Mouse (Mus musculus): ENCODE measurements around the gene Wdr59. TPM values are rescaled to one million over a fixed set of nuclear protein-coding genes. Genes with fewer than 3 reads are reported as not detected.

The Wdr59 gene
- polyA plus RNA-seq, 1 experiment from 2014 or later: 3.1 TPM

DNA sequence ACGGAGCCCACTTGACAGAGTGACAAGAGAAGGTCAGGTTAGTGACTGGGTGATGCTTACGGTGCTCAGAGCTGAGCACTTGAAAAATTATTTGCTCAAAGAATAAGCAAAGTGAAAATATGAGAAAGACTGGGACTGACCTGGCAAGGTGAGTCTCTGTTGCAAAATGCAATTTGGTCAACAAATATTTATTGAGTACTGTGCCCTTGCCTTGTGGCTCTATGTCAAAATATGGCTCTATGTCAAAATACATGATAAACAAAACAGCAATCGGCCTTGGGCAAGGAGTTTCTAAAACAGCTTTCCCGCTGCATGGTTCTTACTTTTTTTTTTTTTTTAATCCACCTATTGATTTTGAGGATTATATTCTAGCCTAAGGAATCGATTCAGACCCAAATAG, 13.6 kb upstream of the Wdr59 start:
- H3K4me2 ChIP-seq (ENCODE audit: low read depth): no peak overlapping the region; the same call in 1 of the 2 replicates
- no peaks in the 10 kb centered on the region for H3K27me3 ChIP-seq (ENCODE audit: control insufficient read depth, insufficient read depth, low read length)
- 61% methylated on average over 5 of the region's 5 CpGs for WGBS
- H3K36me3 ChIP-seq (ENCODE audit: control insufficient read depth, insufficient read depth, low read length): no peaks in the 10 kb centered on the region
- peaks cover 23% of the 10 kb centered on the region for H3K4me1 ChIP-seq (ENCODE audit: control insufficient read depth, insufficient read depth, low read length)
- no peak overlapping the region for H3K9ac ChIP-seq (ENCODE audit: low read length)
- H3K9me3 ChIP-seq (ENCODE audit: control insufficient read depth, low read length): no peaks in the 10 kb centered on the region
- H3K27ac ChIP-seq (ENCODE audit: low read depth, low read length): no peak overlapping the region; the same call in 1 of the 2 replicates
- H3K4me3 ChIP-seq (ENCODE audit: low read depth, low read length): no peak overlapping the region
- no peak for DNase-seq (ENCODE audit: low spot score)
- no peak for ATAC-seq (ENCODE audit: insufficient read depth, low FRiP score, low TSS enrichment)

DNA sequence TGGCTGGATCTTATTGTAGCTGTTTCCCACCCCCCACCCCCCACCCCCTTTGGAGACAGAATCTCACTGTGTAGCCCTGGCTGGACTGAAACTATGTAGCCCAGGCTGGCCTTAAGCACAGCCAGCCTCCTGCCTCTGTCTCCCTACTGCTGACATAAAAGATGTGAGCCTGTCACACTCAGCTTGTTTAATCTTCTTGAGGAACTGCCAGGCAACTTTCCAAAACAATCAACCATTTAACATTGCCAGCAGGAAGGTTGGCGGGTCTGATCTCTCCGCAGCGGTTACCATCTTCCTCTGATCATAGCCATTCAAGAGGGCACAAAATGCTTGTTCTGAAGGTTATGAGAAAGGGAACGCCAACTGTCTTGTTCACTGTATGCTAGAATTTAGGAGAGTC, 11.6 kb upstream of the Wdr59 start:
- H3K9ac ChIP-seq (ENCODE audit: low read length): no peak overlapping the region
- H3K9me3 ChIP-seq (ENCODE audit: control insufficient read depth, low read length): no peaks in the 10 kb centered on the region
- H3K27me3 ChIP-seq (ENCODE audit: control insufficient read depth, insufficient read depth, low read length): no peaks in the 10 kb centered on the region
- H3K4me1 ChIP-seq (ENCODE audit: control insufficient read depth, insufficient read depth, low read length): peaks cover 9% of the 10 kb centered on the region
- WGBS: 72% methylated on average over 4 of the region's 4 CpGs
- no peak overlapping the region for H3K27ac ChIP-seq (ENCODE audit: low read depth, low read length)
- ATAC-seq (ENCODE audit: insufficient read depth, low FRiP score, low TSS enrichment): no peak
- no peak overlapping the region for H3K4me3 ChIP-seq (ENCODE audit: low read depth, low read length)
- no peak for DNase-seq (ENCODE audit: low spot score)
- no peak overlapping the region for H3K4me2 ChIP-seq (ENCODE audit: low read depth)
- no peaks in the 10 kb centered on the region for H3K36me3 ChIP-seq (ENCODE audit: control insufficient read depth, insufficient read depth, low read length)

DNA sequence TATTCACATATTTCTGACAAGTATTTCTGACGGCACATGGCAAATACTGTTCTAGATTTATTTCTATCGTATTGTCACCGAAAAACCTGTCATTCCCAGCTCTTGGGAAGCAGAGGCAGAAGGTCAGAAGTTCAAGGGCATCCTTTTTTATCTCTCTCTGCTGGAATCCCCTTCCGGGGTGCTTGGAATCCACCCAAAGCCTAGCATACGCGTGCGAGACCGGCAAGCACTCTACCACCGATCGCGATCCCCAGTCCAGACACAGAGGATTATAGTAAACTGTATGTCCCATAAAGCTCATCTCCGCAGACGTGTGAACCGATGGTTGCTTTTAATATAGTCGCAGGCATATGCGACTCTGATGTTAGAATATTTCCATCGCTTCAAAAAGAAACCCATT, 9.7 kb upstream of the Wdr59 start:
- no peak overlapping the region for H3K4me3 ChIP-seq (ENCODE audit: low read depth, low read length)
- no peak for ATAC-seq (ENCODE audit: insufficient read depth, low FRiP score, low TSS enrichment)
- 87% methylated on average over 17 of the region's 17 CpGs for WGBS

DNA sequence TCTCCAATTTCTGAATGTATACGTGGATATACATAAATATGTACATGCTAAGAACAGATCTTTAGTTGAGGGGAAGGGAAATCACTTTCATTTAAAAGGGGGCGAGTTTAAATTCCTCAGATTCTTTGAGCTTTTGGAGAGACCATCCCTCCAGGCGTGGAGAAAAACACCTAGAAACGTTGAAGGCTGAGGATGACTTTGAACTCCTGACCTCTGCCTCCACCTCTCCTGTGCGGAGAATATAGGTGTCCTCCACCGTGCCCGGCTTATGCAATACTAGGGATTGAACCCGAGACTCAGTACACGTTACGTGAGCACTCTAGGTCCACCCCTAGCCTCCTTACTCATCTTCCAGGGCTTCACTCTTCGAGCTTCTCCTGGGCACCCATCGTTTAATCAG, 9.3 kb upstream of the Wdr59 start:
- no peak overlapping the region for H3K4me3 ChIP-seq (ENCODE audit: low read depth, low read length)
- H3K9me3 ChIP-seq (ENCODE audit: control insufficient read depth, low read length): no peaks in the 10 kb centered on the region
- WGBS: 76% methylated on average over 12 of the region's 12 CpGs
- H3K4me2 ChIP-seq (ENCODE audit: low read depth): no peak overlapping the region
- no peak overlapping the region for H3K27ac ChIP-seq (ENCODE audit: low read depth, low read length)
- H3K27me3 ChIP-seq (ENCODE audit: control insufficient read depth, insufficient read depth, low read length): no peaks in the 10 kb centered on the region
- DNase-seq (ENCODE audit: low spot score) (no peak), ATAC-seq (ENCODE audit: insufficient read depth, low FRiP score, low TSS enrichment) (no peak)
- H3K9ac ChIP-seq (ENCODE audit: low read length): no peak overlapping the region
- no peaks in the 10 kb centered on the region for H3K36me3 ChIP-seq (ENCODE audit: control insufficient read depth, insufficient read depth, low read length)
- H3K4me1 ChIP-seq (ENCODE audit: control insufficient read depth, insufficient read depth, low read length): no peaks in the 10 kb centered on the region

More for the DNA sequence above, 9.7 kb upstream of the Wdr59 start:
- no peaks in the 10 kb centered on the region for H3K4me1 ChIP-seq (ENCODE audit: control insufficient read depth, insufficient read depth, low read length)
- no peak for DNase-seq (ENCODE audit: low spot score)
- no peak overlapping the region for H3K27ac ChIP-seq (ENCODE audit: low read depth, low read length)
- H3K36me3 ChIP-seq (ENCODE audit: control insufficient read depth, insufficient read depth, low read length): no peaks in the 10 kb centered on the region
- no peak overlapping the region for H3K4me2 ChIP-seq (ENCODE audit: low read depth)
- H3K27me3 ChIP-seq (ENCODE audit: control insufficient read depth, insufficient read depth, low read length): no peaks in the 10 kb centered on the region
- no peaks in the 10 kb centered on the region for H3K9me3 ChIP-seq (ENCODE audit: control insufficient read depth, low read length)
- no peak overlapping the region for H3K9ac ChIP-seq (ENCODE audit: low read length)

DNA sequence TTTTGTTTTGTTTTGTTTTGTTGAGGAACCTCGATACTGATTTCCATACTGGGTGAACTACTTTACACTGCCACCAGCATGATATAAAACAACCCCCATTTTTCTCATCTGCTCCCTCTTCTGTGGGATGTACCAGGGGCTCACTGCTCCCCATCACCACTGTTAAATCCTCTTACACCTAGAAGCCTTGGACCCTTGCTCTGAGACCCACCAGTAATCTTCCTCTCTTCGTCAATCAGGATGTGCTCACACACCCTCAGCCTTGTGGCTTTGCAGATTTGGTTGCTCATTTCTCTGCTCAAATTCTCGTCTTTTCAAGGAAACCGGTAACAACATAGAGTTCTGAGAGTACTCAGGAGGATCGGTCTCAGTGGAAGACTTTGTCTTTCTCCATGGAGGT, 6.2 kb upstream of the Wdr59 start:
- WGBS: 85% methylated on average over 5 of the region's 5 CpGs
- H3K4me1 ChIP-seq (ENCODE audit: control insufficient read depth, insufficient read depth, low read length): no peaks in the 10 kb centered on the region
- H3K36me3 ChIP-seq (ENCODE audit: control insufficient read depth, insufficient read depth, low read length): no peaks in the 10 kb centered on the region
- H3K27me3 ChIP-seq (ENCODE audit: control insufficient read depth, insufficient read depth, low read length): no peaks in the 10 kb centered on the region
- no peak overlapping the region for H3K27ac ChIP-seq (ENCODE audit: low read depth, low read length)
- no peak overlapping the region for H3K4me2 ChIP-seq (ENCODE audit: low read depth)
- H3K9me3 ChIP-seq (ENCODE audit: control insufficient read depth, low read length): no peaks in the 10 kb centered on the region
- no peak for ATAC-seq (ENCODE audit: insufficient read depth, low FRiP score, low TSS enrichment)
- DNase-seq (ENCODE audit: low spot score): no peak
- no peak overlapping the region for H3K9ac ChIP-seq (ENCODE audit: low read length)
- H3K4me3 ChIP-seq (ENCODE audit: low read depth, low read length): no peak overlapping the region

DNA sequence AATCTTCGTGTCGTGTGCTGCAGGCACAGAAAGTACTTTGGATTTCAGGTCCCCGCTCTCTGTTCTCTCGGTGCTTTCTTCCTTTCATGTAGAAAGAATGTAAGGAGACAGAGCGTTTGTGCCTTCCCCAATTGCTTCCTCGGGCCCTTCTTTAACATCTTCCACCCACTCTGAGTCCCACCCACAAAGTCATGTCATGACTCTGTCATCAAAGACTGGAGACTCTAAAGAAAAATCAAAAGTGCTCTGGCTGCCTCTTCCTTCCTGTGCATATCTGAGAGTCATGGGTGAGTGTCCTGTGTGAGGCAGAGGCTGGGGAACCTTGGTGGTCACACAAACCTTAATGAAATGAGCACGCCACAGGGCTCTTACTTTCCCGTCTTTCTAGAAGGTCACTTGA, 5.3 kb upstream of the Wdr59 start:
- WGBS: 74% methylated on average over 8 of the region's 8 CpGs
- ATAC-seq (ENCODE audit: insufficient read depth, low FRiP score, low TSS enrichment) (no peak), DNase-seq (ENCODE audit: low spot score) (no peak)
- H3K4me2 ChIP-seq (ENCODE audit: low read depth): no peak overlapping the region
- H3K4me3 ChIP-seq (ENCODE audit: low read depth, low read length): no peak overlapping the region
- no peak overlapping the region for H3K9ac ChIP-seq (ENCODE audit: low read length)
- no peaks in the 10 kb centered on the region for H3K4me1 ChIP-seq (ENCODE audit: control insufficient read depth, insufficient read depth, low read length)
- no peaks in the 10 kb centered on the region for H3K27me3 ChIP-seq (ENCODE audit: control insufficient read depth, insufficient read depth, low read length)
- no peak overlapping the region for H3K27ac ChIP-seq (ENCODE audit: low read depth, low read length)
- no peaks in the 10 kb centered on the region for H3K36me3 ChIP-seq (ENCODE audit: control insufficient read depth, insufficient read depth, low read length)
- H3K9me3 ChIP-seq (ENCODE audit: control insufficient read depth, low read length): no peaks in the 10 kb centered on the region

DNA sequence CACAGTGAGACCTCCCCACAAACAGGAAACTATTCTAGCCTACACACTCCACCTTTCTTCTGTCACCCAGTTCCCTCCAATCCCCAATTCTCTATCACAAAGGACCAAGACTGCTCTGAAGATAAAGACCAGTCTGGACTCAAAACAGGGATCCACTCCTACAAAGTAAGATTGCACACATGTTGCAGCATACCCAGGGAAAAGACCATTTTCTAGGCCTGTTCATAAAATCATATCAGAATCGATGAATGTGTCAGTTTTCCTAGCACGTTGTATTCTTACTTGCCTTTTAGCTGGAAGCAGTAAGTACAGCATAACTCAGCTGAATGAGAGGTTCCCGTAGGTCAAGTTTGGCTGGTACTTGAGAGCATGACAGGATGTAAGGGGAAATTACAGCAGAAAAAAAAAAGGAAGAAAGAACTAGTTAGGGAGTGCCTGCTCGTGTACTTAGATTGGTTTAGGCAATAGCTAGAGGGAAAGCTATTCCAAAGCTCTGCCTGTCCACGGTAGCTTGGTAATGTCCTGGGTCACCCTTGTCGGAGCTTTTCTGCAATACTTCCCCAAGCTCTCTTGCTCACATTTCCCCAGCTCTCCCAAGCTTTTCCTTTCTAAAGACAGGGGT, 4.6 kb upstream of the Wdr59 start:
- Histone ChIP-seq H3K9me3 (ENCODE audit: control insufficient read depth, low read length) (no peaks in the 10 kb centered on the region), H3K4me3 (ENCODE audit: low read depth, low read length) (no peak overlapping the region), H3K9ac (ENCODE audit: low read length) (no peak overlapping the region), H3K36me3 (ENCODE audit: control insufficient read depth, insufficient read depth, low read length) (no peaks in the 10 kb centered on the region), H3K4me1 (ENCODE audit: control insufficient read depth, insufficient read depth, low read length) (no peaks in the 10 kb centered on the region), H3K4me2 (ENCODE audit: low read depth) (no peak overlapping the region), H3K27me3 (ENCODE audit: control insufficient read depth, insufficient read depth, low read length) (no peaks in the 10 kb centered on the region), H3K27ac (ENCODE audit: low read depth, low read length) (no peak overlapping the region)
- ATAC-seq (ENCODE audit: insufficient read depth, low FRiP score, low TSS enrichment) (no peak), DNase-seq (ENCODE audit: low spot score) (no peak)
- 74% methylated on average over 6 of the region's 6 CpGs for WGBS

DNA sequence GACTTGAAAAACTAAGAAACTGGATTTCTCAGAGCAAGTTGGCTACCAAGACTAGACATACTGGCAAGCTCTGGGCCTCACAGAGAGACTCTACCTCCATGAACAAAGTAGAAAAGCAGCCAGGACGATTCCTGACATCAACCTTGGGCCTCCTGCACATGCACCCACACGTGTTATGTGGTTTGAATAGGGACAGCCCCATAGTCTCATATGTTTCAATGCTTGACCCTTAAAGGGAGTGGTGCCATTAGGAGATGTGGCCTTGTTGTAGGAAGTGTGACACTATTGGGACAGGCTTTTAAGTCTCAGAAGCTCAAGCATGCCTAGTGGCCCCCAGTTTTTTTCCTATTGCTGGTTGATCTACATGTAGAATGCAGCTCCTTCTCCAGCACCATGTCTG, 4.4 kb downstream of the Wdr59 start:
- no peak overlapping the region for H3K27ac ChIP-seq (ENCODE audit: low read depth, low read length)
- ATAC-seq (ENCODE audit: insufficient read depth, low FRiP score, low TSS enrichment) (no peak), DNase-seq (ENCODE audit: low spot score) (no peak)
- WGBS: 90% methylated on average over 2 of the region's 2 CpGs
- no peak overlapping the region for H3K4me3 ChIP-seq (ENCODE audit: low read depth, low read length)
- H3K27me3 ChIP-seq (ENCODE audit: control insufficient read depth, insufficient read depth, low read length): no peaks in the 10 kb centered on the region
- no peaks in the 10 kb centered on the region for H3K9me3 ChIP-seq (ENCODE audit: control insufficient read depth, low read length)
- H3K4me2 ChIP-seq (ENCODE audit: low read depth): no peak overlapping the region
- H3K4me1 ChIP-seq (ENCODE audit: control insufficient read depth, insufficient read depth, low read length): 0 out of 2 replicates have a peak, but pooled peaks cover 2% of the 10 kb centered on the region
- no peaks in the 10 kb centered on the region for H3K36me3 ChIP-seq (ENCODE audit: control insufficient read depth, insufficient read depth, low read length)
- no peak overlapping the region for H3K9ac ChIP-seq (ENCODE audit: low read length)

DNA sequence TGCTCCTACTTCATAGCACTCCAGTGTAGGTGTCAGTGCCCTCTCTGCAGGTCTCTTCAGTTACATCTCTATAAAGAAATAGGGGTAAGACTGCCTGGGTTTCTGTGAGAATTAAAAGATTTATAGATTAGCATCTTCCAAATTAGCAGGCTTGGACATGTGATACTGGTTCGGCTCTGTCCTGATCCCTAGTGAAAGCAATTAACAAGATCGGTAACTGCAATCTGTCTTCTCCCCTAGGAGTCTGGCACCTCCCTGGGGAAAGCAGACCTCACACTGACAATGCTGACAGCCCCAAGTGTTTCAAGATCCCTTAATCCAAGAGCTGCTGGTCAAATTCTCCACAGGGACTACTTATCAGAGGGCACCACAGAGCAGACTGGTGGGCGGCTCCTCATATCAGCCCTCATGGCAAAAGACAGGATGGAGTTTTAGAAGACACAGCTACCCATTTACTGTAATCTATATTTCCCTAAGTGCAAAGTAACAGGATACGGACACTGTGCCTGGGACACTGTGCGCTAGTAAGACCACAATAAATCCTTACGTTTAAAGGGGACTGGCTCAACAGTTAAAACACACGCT, 5.3 kb downstream of the Wdr59 start:
- Histone ChIP-seq H3K4me1 (ENCODE audit: control insufficient read depth, insufficient read depth, low read length) (0 out of 2 replicates have a peak, but pooled peaks cover 2% of the 10 kb centered on the region), H3K4me3 (ENCODE audit: low read depth, low read length) (no peak overlapping the region), H3K9ac (ENCODE audit: low read length) (no peak overlapping the region), H3K9me3 (ENCODE audit: control insufficient read depth, low read length) (no peaks in the 10 kb centered on the region), H3K27me3 (ENCODE audit: control insufficient read depth, insufficient read depth, low read length) (no peaks in the 10 kb centered on the region), H3K36me3 (ENCODE audit: control insufficient read depth, insufficient read depth, low read length) (no peaks in the 10 kb centered on the region), H3K4me2 (ENCODE audit: low read depth) (no peak overlapping the region), H3K27ac (ENCODE audit: low read depth, low read length) (no peak overlapping the region)
- no peak for DNase-seq (ENCODE audit: low spot score)
- WGBS: 83% methylated on average over 7 of the region's 7 CpGs
- no peak for ATAC-seq (ENCODE audit: insufficient read depth, low FRiP score, low TSS enrichment)

Data from neural tube, embryonic 11.5 days (tissue).